Mouse (Mus musculus): ENCODE data around the gene Clec4e. TPM values are rescaled to one million over a fixed set of nuclear protein-coding genes. Genes with fewer than 3 reads are reported as not detected.
"Not testable (repeated sequence)": the region's sequence is repeated elsewhere in the genome, so short reads cannot be mapped to it uniquely, and the experiment has no call there.

The Clec4e gene
- total and polyA plus RNA-seq, 2 experiments from 2014 or later = not detected

- no peak overlapping the region for H3K27ac ChIP-seq
- DNase-seq (ENCODE audit: low spot score) (no peak), ATAC-seq (no peak)
- H3K27me3 ChIP-seq (ENCODE audit: insufficient read depth, low read length) = no peaks in the 10 kb centered on the region
- H3K4me3 ChIP-seq (ENCODE audit: low read length) = no peak overlapping the region
- no peak overlapping the region for H3K9ac ChIP-seq (replicated peaks; ENCODE audit: low read length)
- H3K9me3 ChIP-seq (ENCODE audit: low read length) = no peaks in the 10 kb centered on the region
- TF ChIP-seq CTCF (IDR thresholded peaks at IDR 0.05; ENCODE audit: low read depth) = no peak
- H3K36me3 ChIP-seq (ENCODE audit: insufficient read depth, low read length) = no peaks in the 10 kb centered on the region
- WGBS = 88% methylated on average over 1 of the region's 1 CpGs
- H3K4me1 ChIP-seq (ENCODE audit: insufficient read depth, low read length) = no peaks in the 10 kb centered on the region
- H3K4me2 ChIP-seq (ENCODE audit: low read depth, low read length) = no peak overlapping the region
Observed at GRCm38 (mm10) chr6:123260868-123261267, 28.8 kb downstream of the Clec4e start.

DNA sequence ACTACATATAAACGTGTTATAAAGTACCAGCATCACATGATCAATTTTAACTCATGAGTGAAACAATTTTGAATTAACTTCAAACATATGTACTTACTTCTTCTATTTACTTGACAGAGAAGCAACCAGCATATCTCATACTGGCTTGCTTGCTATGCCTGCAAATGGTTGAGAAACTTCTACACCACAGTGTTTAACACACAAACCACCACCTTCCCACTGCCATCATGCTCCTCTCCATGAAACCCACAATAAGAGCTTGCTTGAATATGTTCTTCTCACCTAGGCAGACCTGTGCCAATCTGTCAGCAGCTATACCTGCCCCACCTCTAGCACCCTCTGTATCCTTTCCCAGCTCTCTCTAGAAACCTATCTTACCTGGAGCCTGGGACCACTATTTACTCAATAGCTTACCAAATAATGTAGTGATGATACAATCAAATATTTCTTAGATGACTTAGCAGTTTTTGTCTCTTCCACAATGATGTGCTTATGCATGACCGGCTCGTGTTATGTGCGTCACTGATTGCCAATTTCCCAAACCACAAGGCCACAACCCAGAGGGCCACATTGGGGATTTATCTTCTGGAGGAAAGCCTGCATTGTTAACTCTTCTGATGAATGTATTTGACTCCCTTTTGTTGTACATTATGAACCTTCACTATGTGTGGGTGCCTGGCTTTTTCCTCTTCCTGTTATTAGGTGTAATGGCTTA is 29.6 kb downstream of the Clec4e start:
- H3K27ac ChIP-seq = no peak overlapping the region
- H3K4me1 ChIP-seq (ENCODE audit: insufficient read depth, low read length) = no peaks in the 10 kb centered on the region
- TF ChIP-seq CTCF (IDR thresholded peaks at IDR 0.05; ENCODE audit: low read depth) = no peak
- no peaks in the 10 kb centered on the region for H3K36me3 ChIP-seq (ENCODE audit: insufficient read depth, low read length)
- ATAC-seq (no peak), DNase-seq (ENCODE audit: low spot score) (no peak)
- no peak overlapping the region for H3K4me2 ChIP-seq (ENCODE audit: low read depth, low read length)
- WGBS = 86% methylated on average over 4 of the region's 4 CpGs
- H3K9ac ChIP-seq (replicated peaks; ENCODE audit: low read length) = no peak overlapping the region
- H3K4me3 ChIP-seq (ENCODE audit: low read length) = no peak overlapping the region
- H3K9me3 ChIP-seq (ENCODE audit: low read length) = no peaks in the 10 kb centered on the region
- H3K27me3 ChIP-seq (ENCODE audit: insufficient read depth, low read length) = no peaks in the 10 kb centered on the region

- no peaks in the 10 kb centered on the region for H3K27me3 ChIP-seq (ENCODE audit: insufficient read depth, low read length)
- no peak overlapping the region for H3K4me2 ChIP-seq (ENCODE audit: low read depth, low read length)
- H3K9me3 ChIP-seq (ENCODE audit: low read length) = no peaks in the 10 kb centered on the region
- H3K9ac ChIP-seq (replicated peaks; ENCODE audit: low read length) = no peak overlapping the region
- no peak overlapping the region for H3K27ac ChIP-seq
- 78% methylated on average over 3 of the region's 3 CpGs for WGBS
- no peak for ATAC-seq
- TF ChIP-seq CTCF (IDR thresholded peaks at IDR 0.05; ENCODE audit: low read depth) = peak; percentile 22; the same call in 1 of the 2 replicates
- no peaks in the 10 kb centered on the region for H3K36me3 ChIP-seq (ENCODE audit: insufficient read depth, low read length)
- H3K4me3 ChIP-seq (ENCODE audit: low read length) = no peak overlapping the region
- peak; percentile 15 for DNase-seq (ENCODE audit: low spot score)
- no peaks in the 10 kb centered on the region for H3K4me1 ChIP-seq (ENCODE audit: insufficient read depth, low read length)
Observed at GRCm38 (mm10) chr6:123258946-123259345, 30.7 kb downstream of the Clec4e start.

DNA sequence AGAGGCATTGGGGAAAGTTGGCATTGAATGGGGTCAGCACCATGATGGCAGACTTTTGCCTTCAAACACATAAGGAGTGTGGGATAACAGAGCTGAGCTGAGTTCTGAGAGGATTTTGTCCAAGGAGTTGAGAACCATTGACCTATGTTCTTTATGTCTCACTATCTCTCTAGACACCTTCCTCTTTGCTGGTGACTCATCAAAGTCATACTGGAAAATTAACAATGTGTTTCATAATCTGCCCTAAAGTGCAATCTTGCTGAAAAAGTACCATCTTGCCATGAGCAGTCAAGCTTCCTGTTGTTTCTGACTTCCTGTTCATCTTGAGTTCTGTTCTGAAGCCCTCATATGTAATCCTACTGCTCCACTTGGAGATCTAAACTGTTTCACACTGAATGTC is 36.9 kb downstream of the Clec4e start:
- no peaks in the 10 kb centered on the region for H3K27me3 ChIP-seq (ENCODE audit: insufficient read depth, low read length)
- H3K4me1 ChIP-seq (ENCODE audit: insufficient read depth, low read length) = no peaks in the 10 kb centered on the region
- no peak for DNase-seq (ENCODE audit: low spot score)
- no peak for ATAC-seq
- no peak overlapping the region for H3K9ac ChIP-seq (replicated peaks; ENCODE audit: low read length)
- no peaks in the 10 kb centered on the region for H3K9me3 ChIP-seq (ENCODE audit: low read length)
- no peak for TF ChIP-seq CTCF (IDR thresholded peaks at IDR 0.05; ENCODE audit: low read depth)
- H3K27ac ChIP-seq = no peak overlapping the region
- H3K4me3 ChIP-seq (ENCODE audit: low read length) = no peak overlapping the region
- H3K36me3 ChIP-seq (ENCODE audit: insufficient read depth, low read length) = no peaks in the 10 kb centered on the region
- no peak overlapping the region for H3K4me2 ChIP-seq (ENCODE audit: low read depth, low read length)

DNA sequence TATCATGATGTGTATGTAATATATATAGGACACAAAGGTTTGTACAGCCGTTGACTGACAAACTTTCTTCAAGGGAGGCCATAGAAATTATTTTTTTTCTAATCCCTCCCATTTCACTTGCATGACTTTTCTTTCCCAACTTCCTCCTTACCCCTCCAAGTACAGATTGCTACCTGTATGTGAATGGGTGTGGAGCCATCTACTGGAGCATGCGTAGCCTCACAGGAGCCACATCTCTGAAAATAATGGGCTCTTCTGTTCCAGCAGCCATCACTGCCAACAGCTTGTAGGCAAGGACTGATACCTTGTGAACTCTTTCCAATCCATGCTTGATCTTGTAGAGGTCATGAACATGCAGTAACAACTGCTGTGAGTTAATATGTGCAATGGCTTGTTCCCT is 40.8 kb downstream of the Clec4e start:
- H3K27ac ChIP-seq; H3K9ac ChIP-seq (replicated peaks; ENCODE audit: low read length); H3K27me3 ChIP-seq (ENCODE audit: insufficient read depth, low read length); H3K4me3 ChIP-seq (ENCODE audit: low read length); H3K36me3 ChIP-seq (ENCODE audit: insufficient read depth, low read length); ATAC-seq; H3K9me3 ChIP-seq (ENCODE audit: low read length); H3K4me1 ChIP-seq (ENCODE audit: insufficient read depth, low read length); H3K4me2 ChIP-seq (ENCODE audit: low read depth, low read length); DNase-seq (ENCODE audit: low spot score): not testable (repeated sequence)
- 92% methylated on average over 2 of the region's 2 CpGs for WGBS

DNA sequence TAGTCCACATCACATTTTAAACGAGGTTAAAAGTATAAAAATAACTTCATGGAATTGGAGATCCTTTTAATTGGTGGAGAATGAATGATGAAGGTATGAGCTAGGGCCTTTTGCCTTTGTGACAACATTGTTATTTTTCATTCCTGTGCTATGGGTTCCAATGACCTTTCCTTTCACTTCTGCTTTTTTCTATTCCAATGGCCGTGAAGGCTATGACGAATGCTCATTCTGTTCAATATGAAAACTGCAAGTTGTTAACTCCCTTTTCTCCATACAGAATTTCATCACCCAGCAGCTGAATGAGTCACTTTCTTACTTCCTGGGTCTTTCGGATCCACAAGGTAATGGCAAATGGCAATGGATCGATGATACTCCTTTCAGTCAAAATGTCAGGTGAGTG is 45.5 kb downstream of the Clec4e start:
- Histone ChIP-seq H3K9ac (replicated peaks; ENCODE audit: low read length) (no peak overlapping the region), H3K4me3 (ENCODE audit: low read length) (no peak overlapping the region), H3K27me3 (ENCODE audit: insufficient read depth, low read length) (no peaks in the 10 kb centered on the region), H3K36me3 (ENCODE audit: insufficient read depth, low read length) (no peaks in the 10 kb centered on the region), H3K9me3 (ENCODE audit: low read length) (no peaks in the 10 kb centered on the region), H3K27ac (no peak overlapping the region), H3K4me2 (ENCODE audit: low read depth, low read length) (no peak overlapping the region), H3K4me1 (ENCODE audit: insufficient read depth, low read length) (no peaks in the 10 kb centered on the region)
- 87% methylated on average over 5 of the region's 5 CpGs for WGBS
- no peak for ATAC-seq
- DNase-seq (ENCODE audit: low spot score) = no peak
- no peak for TF ChIP-seq CTCF (IDR thresholded peaks at IDR 0.05; ENCODE audit: low read depth)

DNA sequence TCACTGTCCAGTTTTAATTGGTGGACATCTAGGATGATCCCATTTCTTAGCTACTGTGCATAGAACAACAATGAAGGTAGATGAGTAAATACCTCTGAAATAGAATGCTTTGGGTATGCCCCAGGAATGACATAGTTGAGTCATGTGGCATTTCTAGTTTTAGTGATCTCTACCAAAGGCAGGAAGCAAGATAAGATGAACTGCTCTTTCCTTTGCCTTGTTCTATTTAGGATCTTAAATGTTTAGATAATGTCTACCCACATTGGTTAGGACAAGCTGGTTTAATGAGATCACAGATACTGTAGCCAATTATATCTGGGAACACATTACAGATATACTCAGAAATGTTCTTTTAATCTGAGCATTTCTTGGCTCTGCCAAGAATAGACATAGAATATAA is 52.1 kb downstream of the Clec4e start:
- H3K4me3 ChIP-seq (ENCODE audit: low read length) = no peak overlapping the region
- no peaks in the 10 kb centered on the region for H3K4me1 ChIP-seq (ENCODE audit: insufficient read depth, low read length)
- H3K9me3 ChIP-seq (ENCODE audit: low read length) = no peaks in the 10 kb centered on the region
- no peak for TF ChIP-seq CTCF (IDR thresholded peaks at IDR 0.05; ENCODE audit: low read depth)
- no peak overlapping the region for H3K27ac ChIP-seq
- ATAC-seq = no peak
- no peaks in the 10 kb centered on the region for H3K36me3 ChIP-seq (ENCODE audit: insufficient read depth, low read length)
- no peaks in the 10 kb centered on the region for H3K27me3 ChIP-seq (ENCODE audit: insufficient read depth, low read length)
- H3K9ac ChIP-seq (replicated peaks; ENCODE audit: low read length) = no peak overlapping the region
- H3K4me2 ChIP-seq (ENCODE audit: low read depth, low read length) = no peak overlapping the region
- no peak for DNase-seq (ENCODE audit: low spot score)

Other genes with a start within 250 kb of the Clec4e start
- not detected in 2 replicates for gene Clec4b1, start 239.9 kb downstream of the Clec4e start, total RNA-seq (2014; rRNA removed)
- not detected in 2 replicates for gene Clec4b1, start 239.9 kb downstream of the Clec4e start, polyA plus RNA-seq (2015; fragmentation: Nextera tagmentation; extraction: Ambion mirVana)
- 0.89 TPM in 1 of 2 replicates, not detected in the other for gene Clec4a2, start 183.4 kb downstream of the Clec4e start, total RNA-seq (2014; rRNA removed)
- gene Clec4a2, start 183.4 kb downstream of the Clec4e start, polyA plus RNA-seq (2015; fragmentation: Nextera tagmentation; extraction: Ambion mirVana) = 1.3 and 2.2 TPM in 2 replicates
- gene Clec4b2, start 117.0 kb downstream of the Clec4e start, total RNA-seq (2014; rRNA removed) = not detected in 2 replicates
- not detected in 2 replicates for gene Clec4b2, start 117.0 kb downstream of the Clec4e start, polyA plus RNA-seq (2015; fragmentation: Nextera tagmentation; extraction: Ambion mirVana)
- 0.29 and 8.7 TPM in 2 replicates for gene Clec4n, start 60.0 kb downstream of the Clec4e start, total RNA-seq (2014; rRNA removed)
- gene Clec4n, start 60.0 kb downstream of the Clec4e start, polyA plus RNA-seq (2015; fragmentation: Nextera tagmentation; extraction: Ambion mirVana) = 0.72 and 1.7 TPM in 2 replicates
- gene Clec4d, start 27.8 kb downstream of the Clec4e start, total RNA-seq (2014; rRNA removed) = not detected in 2 replicates
- not detected in 2 replicates for gene Clec4d, start 27.8 kb downstream of the Clec4e start, polyA plus RNA-seq (2015; fragmentation: Nextera tagmentation; extraction: Ambion mirVana)
- gene Vmn2r19, start 18.5 kb upstream of the Clec4e start, total RNA-seq (2014; rRNA removed) = not detected in 2 replicates
- not detected in 2 replicates for gene Vmn2r19, start 18.5 kb upstream of the Clec4e start, polyA plus RNA-seq (2015; fragmentation: Nextera tagmentation; extraction: Ambion mirVana)
- not detected in 2 replicates for gene Vmn2r20, start 128.2 kb upstream of the Clec4e start, total RNA-seq (2014; rRNA removed)
- gene Vmn2r20, start 128.2 kb upstream of the Clec4e start, polyA plus RNA-seq (2015; fragmentation: Nextera tagmentation; extraction: Ambion mirVana) = not detected in 2 replicates
- not detected in 2 replicates for gene Vmn2r21, start 243.5 kb upstream of the Clec4e start, total RNA-seq (2014; rRNA removed)
- not detected in 2 replicates for gene Vmn2r21, start 243.5 kb upstream of the Clec4e start, polyA plus RNA-seq (2015; fragmentation: Nextera tagmentation; extraction: Ambion mirVana)

Data from hindbrain, postnatal 0 days (tissue).